Comparison of ENCODE assay signal across 8 mouse cellular contexts in genomic region chr17:78736473-78736988, GRCm38 (mm10). TPM values are rescaled to one million over a fixed set of nuclear protein-coding genes. Genes with fewer than 3 reads are reported as not detected.
DNase-seq lines count a peak whose midpoint lies in the region; ATAC-seq lines count a peak whose summit lies in the region.

No protein-coding gene starts in this region.

- 0% methylated on average over 50 of the region's 60 CpGs for WGBS in hindbrain, embryonic 12.5 days

- peak overlapping the region; percentile 77 for H3K4me2 ChIP-seq in hindbrain, embryonic 12.5 days (replicated peaks)

- ATAC-seq in hindbrain, embryonic 12.5 days (ENCODE audit: low FRiP score): peak; percentile 100

- no peaks in the 10 kb centered on the region for H3K36me3 ChIP-seq in hindbrain, embryonic 12.5 days

- peak overlapping the region; percentile 84 for H3K9ac ChIP-seq in hindbrain, embryonic 12.5 days

- H3K9me3 ChIP-seq in hindbrain, embryonic 12.5 days (replicated peaks): no peaks in the 10 kb centered on the region

- no peaks in the 10 kb centered on the region; the same call in 1 of the 2 replicates for H3K27me3 ChIP-seq in hindbrain, embryonic 12.5 days

- H3K4me3 ChIP-seq in hindbrain, embryonic 12.5 days: peak overlapping the region; percentile 87

- H3K27ac ChIP-seq in hindbrain, embryonic 12.5 days: peak overlapping the region; percentile 88

- peak; percentile 99 for DNase-seq in MN1 (ENCODE audit: low spot score)
- DNase-seq in cerebellum, adult 9-10 months: peak; percentile 98
- DNase-seq in frontal cortex, adult 2 months (ENCODE audit: extremely low spot score in 1 of 2, low spot score in 1 of 2): peak; percentile 96 to 99
- peak; percentile 97 to 99 for DNase-seq in layer of hippocampus, postnatal 14 days (ENCODE audit: low spot score in 2 of 2)
- peak; percentile 100 for DNase-seq in lung, postnatal 14 days
- DNase-seq in retina, adult 2 months (ENCODE audit: low read depth, low spot score): peak; percentile 88
- peak; percentile 100 for DNase-seq in thymus, postnatal 36 days

- peaks cover 20% of the 10 kb centered on the region for H3K4me1 ChIP-seq in hindbrain, embryonic 12.5 days

RNA-seq across cellular contexts. Expression of gene Strn, which starts 0.5 kb away (rescaled TPM):
- 20.7 and 21.1 TPM in 2 replicates for polyA plus RNA-seq in frontal cortex, adult 2 months (2012; rRNA removed)
- 7.8 and 9.1 TPM in 2 replicates for polyA plus RNA-seq in hindbrain, embryonic 12.5 days (2016; fragmentation: Nextera tagmentation; extraction: Ambion mirVana)
- 10 to 100 TPM; 78.6 to 81.0 TPM for total RNA-seq in layer of hippocampus, postnatal 14 days (2021)

Comparison
In these comparisons a context has a peak if more than half of its experiments do, and no peak if none do; other contexts are left out.
1. Peak in every context shown above with its lines: DNase-seq, ATAC-seq, H3K4me3 ChIP-seq and H3K27ac ChIP-seq.